Mouse (Mus musculus): Measurements from ENCODE around the gene Efnb3. TPM values are rescaled to one million over a fixed set of nuclear protein-coding genes. Genes with fewer than 3 reads are reported as not detected.

The Efnb3 gene
- total RNA-seq, 2 experiments from 2014 or later: 0.33 TPM; not detected in 1

DNA sequence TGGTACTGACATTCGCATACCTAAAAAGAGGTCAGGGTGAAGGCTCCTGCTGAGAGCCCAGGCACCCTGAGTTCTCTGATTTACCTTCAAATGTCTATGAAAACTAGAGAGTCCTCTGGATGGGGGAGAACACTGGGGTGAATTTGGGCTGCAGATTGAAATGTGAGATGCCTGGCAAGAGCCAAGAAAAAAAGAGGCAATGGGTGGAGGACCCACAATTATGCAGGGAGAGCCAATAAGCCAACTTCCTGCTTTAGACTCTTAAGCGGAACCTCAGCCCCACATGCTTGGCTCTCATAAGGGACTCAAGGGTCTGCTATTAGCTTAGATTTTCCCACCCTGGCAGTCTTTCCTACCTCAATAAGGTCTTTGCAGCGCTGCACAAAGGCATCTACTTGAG lies 43.3 kb downstream of the Efnb3 start:
- ATAC-seq (replicated peaks; ENCODE audit: poor library complexity): no peak

DNA sequence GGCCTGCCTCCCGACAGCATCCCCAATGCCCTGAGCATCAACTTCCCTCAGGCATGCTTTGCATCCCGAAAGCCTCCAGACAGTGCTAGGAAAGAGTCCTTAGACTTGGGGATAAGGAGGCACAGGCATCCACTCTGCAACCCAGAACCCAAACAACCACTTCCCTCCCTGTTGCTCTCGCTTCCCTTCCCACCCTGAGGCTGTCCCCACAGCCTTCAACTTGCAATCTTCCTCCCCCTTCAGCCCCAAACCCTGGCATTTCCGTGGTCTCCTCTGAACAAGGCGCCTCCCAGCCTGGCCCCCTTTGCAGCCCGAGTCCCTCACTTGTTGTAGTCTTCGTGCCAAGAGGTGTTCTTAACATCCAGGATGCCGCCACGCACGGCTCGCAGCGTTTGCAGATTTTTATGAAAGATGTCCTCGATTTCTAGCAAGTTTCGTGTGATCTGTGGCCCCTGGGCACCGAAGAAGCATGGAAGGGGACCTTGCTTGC lies 43.8 kb downstream of the Efnb3 start:
- ATAC-seq (replicated peaks; ENCODE audit: poor library complexity): peak; percentile 27; the same call in 1 of the 2 replicates

DNA sequence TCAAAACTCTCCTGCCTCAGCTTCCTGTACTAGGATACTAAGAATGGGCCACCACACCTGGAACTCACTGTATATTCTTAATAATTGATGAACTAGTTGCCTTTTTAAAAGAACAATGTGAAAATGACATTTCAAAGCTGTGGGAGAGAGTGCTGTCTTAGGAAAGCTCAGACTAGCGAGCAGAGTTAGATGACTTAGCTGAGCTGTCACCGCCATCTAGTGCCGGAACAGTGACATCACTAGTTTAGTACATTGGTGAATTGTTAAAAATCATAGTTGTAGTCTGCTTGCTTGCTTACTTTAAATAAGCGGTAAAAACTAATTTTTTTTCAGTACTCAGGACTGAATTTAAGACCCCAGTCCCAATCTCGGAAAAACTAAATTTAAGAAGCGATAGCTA lies 46.2 kb downstream of the Efnb3 start:
- ATAC-seq (replicated peaks; ENCODE audit: poor library complexity): peak; percentile 77

DNA sequence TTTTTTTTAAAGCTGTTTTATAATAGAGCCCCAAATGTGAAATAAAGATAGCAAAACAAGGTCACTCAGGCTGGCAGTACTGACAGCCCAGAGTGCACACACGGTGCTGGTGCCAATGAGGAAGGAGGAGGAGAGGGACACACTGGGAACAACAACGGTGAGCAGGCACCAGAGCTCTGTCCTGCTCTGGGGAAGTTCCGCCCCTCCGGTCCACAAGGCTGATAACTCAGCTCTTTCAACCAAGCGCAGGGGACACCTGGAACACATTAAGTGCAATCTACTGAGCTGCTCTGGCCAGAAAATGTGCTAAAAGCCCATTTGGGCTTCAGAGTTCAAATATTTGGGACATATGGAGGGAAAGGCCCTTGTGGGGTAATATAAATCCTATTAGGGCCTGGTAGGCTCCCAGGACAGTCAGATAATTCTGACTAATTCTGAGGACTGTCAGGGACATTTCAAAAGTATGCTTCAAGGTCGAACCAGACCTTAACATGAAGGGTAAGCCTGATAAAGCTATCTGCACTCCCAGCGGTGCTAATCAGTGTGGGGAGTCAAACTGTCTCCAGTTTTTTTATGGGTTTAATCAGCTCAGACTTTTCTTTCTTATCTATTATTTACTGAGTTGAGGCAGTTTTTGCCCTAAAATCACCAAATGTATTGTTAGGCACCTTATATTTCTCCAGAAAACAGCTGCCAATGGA lies 49.1 kb downstream of the Efnb3 start:
- peak; percentile 73 for ATAC-seq (replicated peaks; ENCODE audit: poor library complexity)

Other genes with a start within 250 kb of the Efnb3 start
- gene Cntrob, start 236.4 kb downstream of the Efnb3 start, total RNA-seq (2015): 30.5 and 49.5 TPM in 2 replicates
- gene Cntrob, start 236.4 kb downstream of the Efnb3 start, total RNA-seq (2017): 26.9 and 29.8 TPM in 2 replicates
- gene Trappc1, start 236.2 kb downstream of the Efnb3 start, total RNA-seq (2015): 117 and 136 TPM in 2 replicates
- 87.2 and 103 TPM in 2 replicates for gene Trappc1, start 236.2 kb downstream of the Efnb3 start, total RNA-seq (2017)
- 0.07 and 0.34 TPM in 2 replicates for gene Kcnab3, start 233.9 kb downstream of the Efnb3 start, total RNA-seq (2015)
- 0.14 TPM in 1 of 2 replicates, not detected in the other for gene Kcnab3, start 233.9 kb downstream of the Efnb3 start, total RNA-seq (2017)
- gene Rnf227, start 219.7 kb downstream of the Efnb3 start, total RNA-seq (2015): 4.3 and 6.2 TPM in 2 replicates
- gene Rnf227, start 219.7 kb downstream of the Efnb3 start, total RNA-seq (2017): 5.1 and 7.1 TPM in 2 replicates
- 17.0 and 22.4 TPM in 2 replicates for gene Chd3, start 190.8 kb downstream of the Efnb3 start, total RNA-seq (2015)
- 19.9 and 38.2 TPM in 2 replicates for gene Chd3, start 190.8 kb downstream of the Efnb3 start, total RNA-seq (2017)
- 114 and 125 TPM in 2 replicates for gene Naa38, start 164.7 kb downstream of the Efnb3 start, total RNA-seq (2015)
- gene Naa38, start 164.7 kb downstream of the Efnb3 start, total RNA-seq (2017): 146 and 205 TPM in 2 replicates
- 15.4 and 16.6 TPM in 2 replicates for gene Cyb5d1, start 164.6 kb downstream of the Efnb3 start, total RNA-seq (2015)
- 34.2 and 50.3 TPM in 2 replicates for gene Cyb5d1, start 164.6 kb downstream of the Efnb3 start, total RNA-seq (2017)
- 0.07 and 0.42 TPM in 2 replicates for gene Tmem88, start 162.0 kb downstream of the Efnb3 start, total RNA-seq (2015)
- gene Tmem88, start 162.0 kb downstream of the Efnb3 start, total RNA-seq (2017): 0.12 TPM in 1 of 2 replicates, not detected in the other
- 10.4 and 11.7 TPM in 2 replicates for gene Kdm6b, start 146.5 kb downstream of the Efnb3 start, total RNA-seq (2015)
- 1.8 and 2.9 TPM in 2 replicates for gene Kdm6b, start 146.5 kb downstream of the Efnb3 start, total RNA-seq (2017)
- 0.07 TPM in 1 of 2 replicates, not detected in the other for gene Dnah2, start 11.1 kb downstream of the Efnb3 start, total RNA-seq (2015)
- under 0.01 TPM in 1 of 2 replicates, not detected in the other for gene Dnah2, start 11.1 kb downstream of the Efnb3 start, total RNA-seq (2017)
- gene Wrap53, start 20.1 kb upstream of the Efnb3 start, total RNA-seq (2015): 16.2 and 18.3 TPM in 2 replicates
- 6.2 and 6.9 TPM in 2 replicates for gene Wrap53, start 20.1 kb upstream of the Efnb3 start, total RNA-seq (2017)
- gene Trp53, start 20.2 kb upstream of the Efnb3 start, total RNA-seq (2015): 124 and 173 TPM in 2 replicates
- 65.1 and 65.6 TPM in 2 replicates for gene Trp53, start 20.2 kb upstream of the Efnb3 start, total RNA-seq (2017)
- gene Atp1b2, start 45.7 kb upstream of the Efnb3 start, total RNA-seq (2015): 19.6 and 44.5 TPM in 2 replicates
- gene Atp1b2, start 45.7 kb upstream of the Efnb3 start, total RNA-seq (2017): 2.0 and 4.0 TPM in 2 replicates
- gene Shbg, start 57.7 kb upstream of the Efnb3 start, total RNA-seq (2015): not detected in 2 replicates
- gene Shbg, start 57.7 kb upstream of the Efnb3 start, total RNA-seq (2017): not detected in 2 replicates
- gene Sat2, start 61.8 kb upstream of the Efnb3 start, total RNA-seq (2015): not detected in 2 replicates
- gene Sat2, start 61.8 kb upstream of the Efnb3 start, total RNA-seq (2017): 0.37 and 1.5 TPM in 2 replicates
- gene Fxr2, start 72.8 kb upstream of the Efnb3 start, total RNA-seq (2015): 27.3 and 43.5 TPM in 2 replicates
- gene Fxr2, start 72.8 kb upstream of the Efnb3 start, total RNA-seq (2017): 35.5 and 41.5 TPM in 2 replicates
- gene Sox15, start 95.1 kb upstream of the Efnb3 start, total RNA-seq (2015): not detected in 2 replicates
- gene Sox15, start 95.1 kb upstream of the Efnb3 start, total RNA-seq (2017): 0.95 TPM in 1 of 2 replicates, not detected in the other
- gene Mpdu1, start 102.4 kb upstream of the Efnb3 start, total RNA-seq (2015): 28.6 and 37.5 TPM in 2 replicates
- gene Mpdu1, start 102.4 kb upstream of the Efnb3 start, total RNA-seq (2017): 55.0 and 55.5 TPM in 2 replicates
- gene Cd68, start 105.9 kb upstream of the Efnb3 start, total RNA-seq (2015): 33.1 and 39.3 TPM in 2 replicates
- gene Cd68, start 105.9 kb upstream of the Efnb3 start, total RNA-seq (2017): 15.5 and 25.0 TPM in 2 replicates
- gene Eif4a1, start 112.2 kb upstream of the Efnb3 start, total RNA-seq (2015): 1,029 and 1,055 TPM in 2 replicates
- 1,055 and 1,141 TPM in 2 replicates for gene Eif4a1, start 112.2 kb upstream of the Efnb3 start, total RNA-seq (2017)
- 140 and 145 TPM in 2 replicates for gene Senp3, start 121.9 kb upstream of the Efnb3 start, total RNA-seq (2015)
- gene Senp3, start 121.9 kb upstream of the Efnb3 start, total RNA-seq (2017): 108 and 123 TPM in 2 replicates
- 28.5 and 31.9 TPM in 2 replicates for gene Tnfsf13, start 125.6 kb upstream of the Efnb3 start, total RNA-seq (2015)
- 49.4 and 53.7 TPM in 2 replicates for gene Tnfsf13, start 125.6 kb upstream of the Efnb3 start, total RNA-seq (2017)
- 0.88 and 2.0 TPM in 2 replicates for gene Tnfsf12, start 135.6 kb upstream of the Efnb3 start, total RNA-seq (2015)
- gene Tnfsf12, start 135.6 kb upstream of the Efnb3 start, total RNA-seq (2017): 0.75 and 1.0 TPM in 2 replicates
- gene Tnfsfm13, start 135.9 kb upstream of the Efnb3 start, total RNA-seq (2015): 7.5 and 9.4 TPM in 2 replicates
- gene Tnfsfm13, start 135.9 kb upstream of the Efnb3 start, total RNA-seq (2017): 6.1 and 7.9 TPM in 2 replicates
- gene Polr2a, start 198.4 kb upstream of the Efnb3 start, total RNA-seq (2015): 140 and 147 TPM in 2 replicates
- 21.0 and 34.4 TPM in 2 replicates for gene Polr2a, start 198.4 kb upstream of the Efnb3 start, total RNA-seq (2017)
- not detected in 2 replicates for gene Slc35g3, start 201.8 kb upstream of the Efnb3 start, total RNA-seq (2015)
- not detected in 2 replicates for gene Slc35g3, start 201.8 kb upstream of the Efnb3 start, total RNA-seq (2017)
- gene Zbtb4, start 205.7 kb upstream of the Efnb3 start, total RNA-seq (2015): 1.3 and 1.5 TPM in 2 replicates
- 0.51 and 0.54 TPM in 2 replicates for gene Zbtb4, start 205.7 kb upstream of the Efnb3 start, total RNA-seq (2017)
- 0.24 and 1.6 TPM in 2 replicates for gene Chrnb1, start 235.7 kb upstream of the Efnb3 start, total RNA-seq (2015)
- gene Chrnb1, start 235.7 kb upstream of the Efnb3 start, total RNA-seq (2017): 0.04 and 0.44 TPM in 2 replicates
- 0.22 and 0.52 TPM in 2 replicates for gene Fgf11, start 241.7 kb upstream of the Efnb3 start, total RNA-seq (2015)
- 0.21 and 0.41 TPM in 2 replicates for gene Fgf11, start 241.7 kb upstream of the Efnb3 start, total RNA-seq (2017)
- not detected in 2 replicates for gene Tmem102, start 245.4 kb upstream of the Efnb3 start, total RNA-seq (2015)
- not detected in 2 replicates for gene Tmem102, start 245.4 kb upstream of the Efnb3 start, total RNA-seq (2017)

Measured in megakaryocyte progenitor cell, adult 5-6 weeks (primary cell).